Mouse (Mus musculus): Measurements from ENCODE around the gene Krt34. TPM values are rescaled to one million over a fixed set of nuclear protein-coding genes. Genes with fewer than 3 reads are reported as not detected.
A peak's percentile ranks its signal among the peaks of the same experiment; 100 is the strongest.

Krt34 gene
- polyA plus RNA-seq (2015; fragmentation: Nextera tagmentation; extraction: Ambion mirVana): 0.34 TPM in 1 of 2 replicates, not detected in the other

DNA sequence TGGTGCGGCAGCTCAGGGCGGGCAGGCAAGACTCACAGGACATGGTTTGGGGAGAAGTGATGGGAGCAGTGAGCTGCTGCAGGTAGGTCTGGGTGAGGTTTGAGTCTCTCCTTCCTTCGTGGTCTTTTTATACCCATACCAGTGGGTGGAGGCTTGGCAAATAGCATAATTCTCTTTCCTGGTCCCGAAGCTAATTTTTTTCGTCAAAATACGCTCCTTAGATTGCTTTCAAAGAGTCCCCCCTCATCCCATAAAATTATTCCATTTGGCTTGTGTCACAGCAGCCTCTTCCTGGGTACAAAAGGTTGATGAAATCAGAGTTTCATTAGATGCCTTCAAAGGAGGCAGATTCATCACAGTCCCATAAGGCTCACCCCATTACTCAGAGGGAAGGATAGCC is at the start of gene Krt34:
Gene Krt34 (minus strand): TSS at position 101 of the 400 bp plus-strand sequence.
- Histone ChIP-seq H3K9ac (no peak within 1 kb of the TSS), H3K36me3 (no peaks in the 10 kb centered on the region), H3K4me3 (no peak within 1 kb of the TSS), H3K27me3 (no peaks in the 10 kb centered on the region), H3K27ac (no peak within 1 kb of the TSS), H3K9me3 (no peaks in the 10 kb centered on the region), H3K4me1 (no peaks in the 10 kb centered on the region), H3K4me2 (no peak within 1 kb of the TSS)
- ATAC-seq (ENCODE audit: borderline replicate concordance, extremely low read depth, low FRiP score, low TSS enrichment): no peak
- 87% methylated on average over 6 of the region's 6 CpGs for WGBS

DNA sequence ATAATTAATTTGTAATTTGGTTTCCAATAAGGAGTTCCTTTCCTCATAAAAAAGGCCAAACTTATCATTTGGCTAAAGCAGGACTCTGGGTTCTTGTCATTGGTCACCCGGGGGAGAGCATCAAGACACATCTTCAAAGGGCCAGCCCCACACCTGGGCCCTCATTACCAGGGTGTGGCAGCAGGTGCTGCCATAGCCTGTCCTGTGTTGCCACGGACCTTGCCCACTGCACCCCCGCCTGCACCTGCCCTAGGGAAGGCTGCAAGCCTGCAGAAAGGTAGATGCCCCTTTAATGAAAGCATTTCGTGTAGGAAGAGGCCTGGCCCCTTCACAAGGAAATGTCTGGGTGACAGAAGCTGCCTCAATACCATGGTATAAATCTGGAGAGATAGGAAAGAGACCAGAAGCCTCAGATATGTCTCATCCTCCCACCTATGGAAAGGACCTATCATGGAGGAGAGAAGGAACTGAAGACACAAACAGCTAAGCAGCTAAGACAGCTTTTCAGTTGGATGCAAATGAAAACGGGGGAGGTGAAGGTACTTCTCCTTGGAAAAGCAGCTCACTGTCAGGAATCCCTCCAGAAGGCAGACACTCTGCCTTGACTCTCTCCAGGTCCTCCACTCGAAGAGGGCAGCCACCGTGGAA is 47.1 kb upstream of the Krt34 start:
- Histone ChIP-seq H3K9me3 (no peaks in the 10 kb centered on the region), H3K27me3 (no peaks in the 10 kb centered on the region), H3K4me3 (no peak overlapping the region), H3K36me3 (no peaks in the 10 kb centered on the region), H3K27ac (no peak overlapping the region), H3K4me2 (no peak overlapping the region), H3K4me1 (no peaks in the 10 kb centered on the region), H3K9ac (no peak overlapping the region)
- no peak for ATAC-seq (ENCODE audit: borderline replicate concordance, extremely low read depth, low FRiP score, low TSS enrichment)
- 69% methylated on average over 7 of the region's 7 CpGs for WGBS

DNA sequence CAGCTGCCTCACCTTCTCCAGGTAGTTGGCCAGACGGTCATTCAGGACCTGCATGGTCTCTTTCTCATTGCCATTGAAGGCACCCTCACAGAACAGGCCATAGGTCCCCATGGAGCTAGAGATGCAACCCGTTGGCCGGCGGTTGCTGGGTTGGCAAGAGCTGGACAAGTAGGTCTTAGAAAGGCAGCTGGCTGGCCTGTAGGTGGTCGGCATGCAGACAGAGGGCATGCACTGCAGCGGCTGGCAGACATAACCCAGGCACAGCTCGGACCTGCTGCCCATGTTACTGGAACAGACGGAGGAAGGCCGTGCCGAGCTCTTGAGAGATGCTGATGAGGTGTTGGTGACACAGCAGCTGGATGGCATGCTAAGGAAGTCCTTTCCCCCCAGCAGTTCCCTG is 46.5 kb upstream of the Krt34 start, which contains the start of gene Krt32:
Gene Krt32 (minus strand): TSS at position 366 of the 400 bp plus-strand sequence.
- no peak within 1 kb of the TSS for H3K4me2 ChIP-seq
- no peaks in the 10 kb centered on the region for H3K27me3 ChIP-seq
- H3K27ac ChIP-seq: no peak within 1 kb of the TSS
- no peak within 1 kb of the TSS for H3K4me3 ChIP-seq
- no peaks in the 10 kb centered on the region for H3K9me3 ChIP-seq
- 87% methylated on average over 10 of the region's 10 CpGs for WGBS
- no peaks in the 10 kb centered on the region for H3K4me1 ChIP-seq
- no peak for ATAC-seq (ENCODE audit: borderline replicate concordance, extremely low read depth, low FRiP score, low TSS enrichment)
- H3K36me3 ChIP-seq: no peaks in the 10 kb centered on the region
- H3K9ac ChIP-seq: no peak within 1 kb of the TSS

DNA sequence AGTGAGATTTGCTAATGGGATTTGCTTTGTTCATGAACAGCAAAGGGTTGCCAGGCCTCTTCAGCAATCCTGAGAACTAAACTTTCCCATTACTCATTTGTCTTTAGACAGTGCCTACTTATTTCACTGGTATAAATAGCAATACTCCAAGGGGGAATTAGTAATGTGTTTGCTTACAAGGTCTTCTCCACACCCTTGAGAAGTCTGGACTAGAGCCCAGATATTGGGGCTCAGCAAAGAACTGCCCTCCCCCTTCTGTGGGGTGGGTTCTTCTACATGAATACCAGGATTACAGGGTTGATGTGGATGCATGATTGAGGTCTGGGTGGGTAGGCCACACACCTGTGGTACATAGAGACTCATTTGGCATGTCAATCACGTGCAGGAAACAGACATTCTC is 32.5 kb upstream of the Krt34 start:
- Histone ChIP-seq H3K9ac (no peak overlapping the region), H3K9me3 (no peaks in the 10 kb centered on the region), H3K4me2 (no peak overlapping the region), H3K27me3 (no peaks in the 10 kb centered on the region), H3K4me3 (no peak overlapping the region), H3K36me3 (no peaks in the 10 kb centered on the region), H3K4me1 (no peaks in the 10 kb centered on the region), H3K27ac (no peak overlapping the region)
- WGBS: 60% methylated on average over 1 of the region's 1 CpGs
- ATAC-seq (ENCODE audit: borderline replicate concordance, extremely low read depth, low FRiP score, low TSS enrichment): no peak

DNA sequence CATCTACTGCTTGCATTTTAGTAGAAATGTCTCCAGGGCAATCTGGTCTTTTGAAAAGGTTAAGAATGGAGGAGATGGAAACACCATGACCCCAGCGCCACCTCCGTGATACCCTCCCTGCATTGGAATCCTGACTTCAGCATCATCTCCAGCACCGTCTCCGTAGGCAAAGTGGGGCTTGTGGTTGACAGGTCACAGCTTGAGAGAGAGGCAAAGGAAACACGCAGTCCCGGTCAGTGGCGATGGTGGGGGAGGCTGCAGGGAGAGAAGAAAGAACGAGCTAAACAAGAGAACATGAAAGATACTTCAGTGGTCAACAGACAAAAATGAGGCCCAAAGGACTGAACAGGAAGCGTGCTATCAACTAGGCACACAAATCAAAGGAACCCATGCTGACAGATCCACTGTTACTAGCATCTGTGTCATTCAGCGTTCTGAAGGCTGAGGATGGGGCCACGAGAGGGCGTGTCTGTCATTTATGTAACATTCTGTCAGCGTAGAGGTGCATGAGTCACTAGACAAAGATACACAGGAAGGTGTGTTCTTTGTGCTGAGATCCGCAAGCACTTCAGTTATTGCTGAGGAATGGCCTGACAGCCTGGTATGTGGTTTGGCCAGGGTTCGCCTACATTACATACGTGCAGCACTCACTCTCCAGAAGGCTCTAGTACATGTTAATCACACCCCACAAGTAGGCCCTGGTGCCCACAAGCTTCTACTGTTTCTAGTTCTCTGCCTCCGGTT is 26.1 kb upstream of the Krt34 start:
- Histone ChIP-seq H3K4me3 (no peak overlapping the region), H3K27ac (peak overlapping the region; percentile 57; the same call in 1 of the 2 replicates), H3K9ac (no peak overlapping the region), H3K9me3 (no peaks in the 10 kb centered on the region), H3K27me3 (no peaks in the 10 kb centered on the region), H3K36me3 (no peaks in the 10 kb centered on the region), H3K4me2 (no peak overlapping the region), H3K4me1 (peaks cover 14% of the 10 kb centered on the region; the same call in 1 of the 2 replicates)
- WGBS: 51% methylated on average over 17 of the region's 17 CpGs
- ATAC-seq (ENCODE audit: borderline replicate concordance, extremely low read depth, low FRiP score, low TSS enrichment): peak; percentile 82

DNA sequence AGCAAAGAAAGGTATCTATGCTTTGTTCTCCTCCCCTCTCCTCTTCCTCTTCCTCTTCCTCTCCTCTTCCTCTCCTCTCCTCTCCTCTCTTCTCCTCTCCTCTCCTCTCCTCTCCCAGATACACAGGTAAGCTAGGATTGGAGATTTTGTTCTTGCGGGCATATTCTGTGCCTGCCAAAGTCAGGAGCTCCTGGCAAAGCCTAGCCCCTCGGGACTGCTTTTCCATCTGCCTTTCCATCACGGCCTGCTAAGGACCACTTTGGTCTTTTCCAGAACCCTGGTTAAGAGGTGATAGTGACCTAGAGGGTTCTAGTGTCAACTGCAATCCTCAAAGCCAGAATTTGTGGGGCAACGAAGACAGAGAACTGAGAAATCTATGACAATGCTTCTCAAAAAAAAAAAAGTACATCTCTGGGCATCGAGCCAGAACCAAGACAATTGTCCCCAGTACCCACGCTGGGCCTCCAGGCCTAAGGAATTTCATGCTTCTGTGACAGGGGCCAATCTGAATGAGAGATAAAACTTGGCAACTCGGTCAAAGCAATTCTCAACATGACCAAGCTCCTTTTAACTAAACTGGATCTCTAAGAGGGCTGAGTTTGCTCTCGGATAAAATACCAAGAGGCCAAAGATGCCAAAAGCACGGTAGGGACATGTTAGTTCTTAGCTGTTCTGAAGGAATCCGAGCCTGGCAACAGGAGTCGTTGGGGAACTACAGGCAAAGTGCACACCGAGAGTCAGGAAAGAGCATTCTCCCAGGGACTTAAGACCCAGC is 25.1 kb upstream of the Krt34 start:
- no peak overlapping the region for H3K9ac ChIP-seq
- no peak overlapping the region for H3K4me3 ChIP-seq
- WGBS: 50% methylated on average over 12 of the region's 12 CpGs
- 0 out of 2 replicates have a peak overlapping the region, but pooled peaks have one; percentile 35 for H3K27ac ChIP-seq
- H3K4me2 ChIP-seq: no peak overlapping the region
- peaks cover 14% of the 10 kb centered on the region; the same call in 1 of the 2 replicates for H3K4me1 ChIP-seq
- ATAC-seq (ENCODE audit: borderline replicate concordance, extremely low read depth, low FRiP score, low TSS enrichment): no peak
- H3K27me3 ChIP-seq: no peaks in the 10 kb centered on the region
- H3K36me3 ChIP-seq: no peaks in the 10 kb centered on the region
- no peaks in the 10 kb centered on the region for H3K9me3 ChIP-seq

DNA sequence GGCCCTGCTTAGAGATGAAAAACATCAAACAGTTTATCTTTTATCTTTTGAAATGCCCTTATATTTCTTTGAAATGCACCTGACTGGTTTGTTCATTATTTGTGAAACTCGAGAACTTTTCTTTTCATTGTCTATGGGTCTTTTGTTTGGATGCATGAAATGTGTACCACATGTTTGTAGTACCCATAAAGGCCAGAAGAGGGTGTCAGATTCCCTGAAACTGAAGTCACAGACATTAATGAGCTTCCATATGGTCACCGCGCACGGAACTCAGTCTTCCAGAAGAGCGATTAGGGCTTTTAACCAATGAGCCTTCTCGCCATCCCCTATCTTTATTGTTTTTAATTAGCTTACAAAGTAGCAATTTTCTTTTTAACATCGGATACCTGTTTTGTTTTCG is 17.5 kb upstream of the Krt34 start:
- no peak overlapping the region for H3K9ac ChIP-seq
- no peak for ATAC-seq (ENCODE audit: borderline replicate concordance, extremely low read depth, low FRiP score, low TSS enrichment)
- no peaks in the 10 kb centered on the region for H3K9me3 ChIP-seq
- WGBS: 78% methylated on average over 8 of the region's 8 CpGs
- no peak overlapping the region for H3K27ac ChIP-seq
- H3K27me3 ChIP-seq: no peaks in the 10 kb centered on the region
- no peak overlapping the region for H3K4me3 ChIP-seq
- H3K4me2 ChIP-seq: no peak overlapping the region
- H3K36me3 ChIP-seq: no peaks in the 10 kb centered on the region
- H3K4me1 ChIP-seq: no peaks in the 10 kb centered on the region

DNA sequence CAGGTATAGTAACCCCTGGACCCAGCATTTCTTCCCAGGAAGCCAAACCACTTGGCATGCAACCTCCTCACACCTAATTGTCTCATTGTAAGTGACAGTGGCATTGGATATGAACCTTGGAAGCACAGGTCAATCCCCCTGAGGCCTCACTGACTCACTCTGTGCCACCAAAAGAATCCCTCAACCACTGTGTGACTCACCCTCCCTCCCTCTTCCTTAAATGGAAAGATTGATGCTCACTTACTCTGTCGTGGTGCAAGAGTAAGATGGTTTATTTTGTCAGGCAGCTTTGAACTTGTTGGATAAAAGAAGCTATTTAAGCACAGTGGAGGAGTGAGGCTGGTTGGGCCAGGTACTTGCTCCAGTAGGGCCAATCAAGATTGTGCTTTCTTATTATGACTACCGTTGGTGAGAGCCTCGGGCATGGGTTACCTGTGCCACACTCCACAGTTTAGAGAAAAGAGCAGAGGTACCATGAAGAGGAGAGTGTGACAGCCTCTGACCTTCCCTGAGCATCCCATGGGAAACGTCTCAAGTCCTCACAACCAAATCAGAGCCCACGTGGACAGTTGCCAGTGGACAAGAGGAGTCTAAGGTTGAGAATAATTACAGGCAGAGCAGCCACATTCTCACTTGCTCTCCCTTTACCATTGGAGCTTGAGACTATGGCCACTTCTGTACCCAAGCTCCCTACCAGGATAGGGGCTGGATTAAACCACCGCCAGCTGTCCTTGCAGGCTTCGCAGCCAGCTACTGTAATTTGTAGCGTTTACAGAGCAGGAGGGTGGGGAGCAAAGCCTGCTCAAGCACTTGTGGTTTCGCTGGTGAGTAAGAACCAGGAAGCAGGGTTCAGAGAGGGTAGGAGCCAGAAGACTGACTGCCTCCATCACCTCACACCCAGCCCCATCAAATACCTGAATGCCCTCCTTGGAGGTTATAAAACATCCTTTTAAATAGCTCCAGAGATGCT is 14.6 kb upstream of the Krt34 start:
- 47% methylated on average over 9 of the region's 9 CpGs for WGBS
- Histone ChIP-seq H3K4me1 (no peaks in the 10 kb centered on the region), H3K27ac (no peak overlapping the region), H3K4me3 (no peak overlapping the region), H3K36me3 (no peaks in the 10 kb centered on the region), H3K9ac (no peak overlapping the region), H3K4me2 (no peak overlapping the region), H3K9me3 (no peaks in the 10 kb centered on the region), H3K27me3 (no peaks in the 10 kb centered on the region)
- no peak for ATAC-seq (ENCODE audit: borderline replicate concordance, extremely low read depth, low FRiP score, low TSS enrichment)

DNA sequence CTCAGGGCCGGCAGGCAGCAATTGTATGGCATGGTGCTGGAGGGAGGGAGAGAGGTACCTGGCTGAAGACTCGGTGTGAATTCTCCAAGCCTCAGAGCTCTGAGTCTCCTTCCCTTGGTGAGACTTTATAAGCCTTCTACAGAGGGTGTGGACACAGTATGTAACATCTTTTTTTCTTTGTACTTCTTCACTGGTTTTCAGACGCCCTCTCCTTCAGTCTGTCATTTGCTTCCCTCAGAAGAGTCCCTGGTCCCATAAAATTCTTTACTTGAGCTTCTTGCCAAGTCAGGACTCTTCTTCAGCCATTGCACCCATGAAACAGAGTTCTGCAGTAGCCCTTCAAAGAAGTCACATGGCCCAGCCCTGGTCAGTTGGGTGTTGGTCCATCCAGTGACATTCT is 9.1 kb upstream of the Krt34 start, which contains the start of gene Krt31:
Gene Krt31 (minus strand): TSS at position 101 of the 400 bp plus-strand sequence.
- no peak within 1 kb of the TSS for H3K4me3 ChIP-seq
- H3K27me3 ChIP-seq: no peaks in the 10 kb centered on the region
- WGBS: 80% methylated on average over 3 of the region's 3 CpGs
- H3K4me2 ChIP-seq: no peak within 1 kb of the TSS
- no peak within 1 kb of the TSS for H3K27ac ChIP-seq
- no peaks in the 10 kb centered on the region for H3K9me3 ChIP-seq
- no peak within 1 kb of the TSS for H3K9ac ChIP-seq
- no peak for ATAC-seq (ENCODE audit: borderline replicate concordance, extremely low read depth, low FRiP score, low TSS enrichment)
- H3K4me1 ChIP-seq: no peaks in the 10 kb centered on the region
- no peaks in the 10 kb centered on the region for H3K36me3 ChIP-seq

DNA sequence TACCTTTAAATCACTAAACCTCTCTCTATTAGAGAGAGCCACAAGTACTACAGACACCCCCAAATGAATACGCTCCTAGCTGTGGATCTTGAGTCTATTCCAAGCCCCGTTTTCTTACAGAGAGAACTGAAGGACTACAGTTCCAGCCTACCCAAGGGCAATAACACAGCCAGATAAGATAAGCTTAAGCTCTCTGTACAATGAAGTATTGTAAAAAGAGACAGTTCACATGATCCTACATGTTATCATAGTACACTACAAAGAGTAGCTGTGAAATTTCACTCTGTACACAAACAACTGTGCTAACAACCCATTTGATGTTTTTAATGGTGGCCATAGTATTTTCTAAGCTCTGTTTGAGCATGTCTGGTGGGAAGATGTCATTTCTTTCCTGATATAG is 5.8 kb upstream of the Krt34 start:
- no peak for ATAC-seq (ENCODE audit: borderline replicate concordance, extremely low read depth, low FRiP score, low TSS enrichment)
- H3K36me3 ChIP-seq: no peaks in the 10 kb centered on the region
- 73% methylated on average over 2 of the region's 2 CpGs for WGBS

DNA sequence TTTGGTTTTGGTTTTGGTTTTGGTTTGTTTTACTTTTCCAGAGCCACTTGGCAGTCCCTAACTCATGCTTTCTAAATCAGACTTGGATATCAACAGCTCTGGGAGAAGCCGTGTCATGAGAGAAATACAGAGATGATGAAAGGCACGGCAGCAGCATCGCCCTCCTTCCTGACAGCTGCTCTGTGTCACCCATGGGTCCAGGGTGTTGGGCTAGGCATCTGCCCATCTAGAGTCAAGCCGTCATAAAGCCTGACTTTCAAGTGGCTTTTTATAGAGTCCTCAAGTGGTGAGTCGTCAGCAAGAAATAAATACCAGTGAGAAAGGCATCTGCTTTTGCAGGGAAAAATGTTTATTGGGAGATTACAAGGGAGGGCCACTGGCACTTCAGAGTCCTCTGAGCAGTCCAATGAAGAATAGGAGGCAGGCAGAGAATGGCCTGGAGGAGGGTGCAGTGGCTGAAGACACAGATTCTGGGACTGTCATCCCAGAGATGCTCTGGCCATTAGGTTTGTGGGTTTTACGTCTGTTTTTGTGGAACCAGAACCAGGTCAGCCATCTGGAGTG is 5.0 kb upstream of the Krt34 start:
- no peaks in the 10 kb centered on the region for H3K4me1 ChIP-seq
- 54% methylated on average over 6 of the region's 6 CpGs for WGBS

More for the DNA sequence above, 5.8 kb upstream of the Krt34 start:
- H3K4me1 ChIP-seq: no peaks in the 10 kb centered on the region
- no peak overlapping the region for H3K4me2 ChIP-seq
- H3K9me3 ChIP-seq: no peaks in the 10 kb centered on the region
- no peak overlapping the region for H3K9ac ChIP-seq
- H3K27me3 ChIP-seq: no peaks in the 10 kb centered on the region
- H3K27ac ChIP-seq: no peak overlapping the region
- no peak overlapping the region for H3K4me3 ChIP-seq

More for the DNA sequence above, 5.0 kb upstream of the Krt34 start:
- Histone ChIP-seq H3K27ac (no peak overlapping the region), H3K9ac (no peak overlapping the region), H3K4me3 (no peak overlapping the region), H3K27me3 (no peaks in the 10 kb centered on the region), H3K4me2 (no peak overlapping the region), H3K9me3 (no peaks in the 10 kb centered on the region), H3K36me3 (no peaks in the 10 kb centered on the region)
- no peak for ATAC-seq (ENCODE audit: borderline replicate concordance, extremely low read depth, low FRiP score, low TSS enrichment)

Data from lung, embryonic 15.5 days (tissue).